Mouse (Mus musculus) liver, embryonic 14.5 days (tissue): Measurements from ENCODE around the gene Zfp369.

Experiments
- CTCF ChIP-seq: IDR thresholded peaks from 2 replicates; pipeline ENCODE4 v1.5.1; 2016; ENCODE audit warnings: antibody characterized with exemption, low read depth, control low read depth
- EP300 ChIP-seq: IDR thresholded peaks from 2 replicates; pipeline ENCODE4 v1.6.1; 2016; ENCODE audit warnings: antibody characterized with exemption, low read depth

GRCm38 (mm10) chr13:65311826-65312225 lies 33.2 kb downstream of the Zfp369 start:
- no peak for TF ChIP-seq EP300
- TF ChIP-seq CTCF: no peak
